Mouse (Mus musculus) fat pad, adult 2 months (tissue): ENCODE measurements around the gene Sema4d.
"Not testable (repeated sequence)": the region's sequence is repeated elsewhere in the genome, so short reads cannot be mapped to it uniquely, and the experiment has no call there.

ENCODE experiments used
- DNase-seq: peaks from one replicate; pipeline ENCODE4 v3.0.0-alpha.2; 2011; ENCODE audit warnings: low read depth, low spot score; ENCODE audit errors: extremely low read depth

Gene Sema4d

GRCm38 (mm10) chr13:51793425-51793891, at the start of gene Sema4d:
Sema4d (minus strand) TSS chr13:51793747.
- no peak for DNase-seq

GRCm38 (mm10) chr13:51843298-51843697, 49.8 kb upstream of the Sema4d start:
- no peak for DNase-seq

GRCm38 (mm10) chr13:51842773-51843172, 49.2 kb upstream of the Sema4d start:
- no peak for DNase-seq

- DNase-seq, result no peak
Measured at GRCm38 (mm10) chr13:51842191-51842590, 48.6 kb upstream of the Sema4d start.

- DNase-seq, result no peak
Measured at GRCm38 (mm10) chr13:51841541-51842115, 48.1 kb upstream of the Sema4d start.

- no peak for DNase-seq
Measured at GRCm38 (mm10) chr13:51840702-51841101, 47.2 kb upstream of the Sema4d start.

GRCm38 (mm10) chr13:51839250-51840026, 45.9 kb upstream of the Sema4d start:
- no peak for DNase-seq

GRCm38 (mm10) chr13:51837402-51837801, 43.9 kb upstream of the Sema4d start:
- no peak for DNase-seq

- not testable (repeated sequence) for DNase-seq
Measured at GRCm38 (mm10) chr13:51835208-51835607, 41.7 kb upstream of the Sema4d start.

- DNase-seq, result no peak
Measured at GRCm38 (mm10) chr13:51834520-51834919, 41.0 kb upstream of the Sema4d start.

GRCm38 (mm10) chr13:51834024-51834423, 40.5 kb upstream of the Sema4d start:
- not testable (repeated sequence) for DNase-seq

- no peak for DNase-seq
Measured at GRCm38 (mm10) chr13:51833611-51834010, 40.1 kb upstream of the Sema4d start.

GRCm38 (mm10) chr13:51832491-51832890, 38.9 kb upstream of the Sema4d start:
- no peak for DNase-seq

GRCm38 (mm10) chr13:51830744-51831450, 37.4 kb upstream of the Sema4d start:
- DNase-seq, result no peak

- DNase-seq, result no peak
Measured at GRCm38 (mm10) chr13:51823822-51824495, 30.4 kb upstream of the Sema4d start.

- no peak for DNase-seq
Measured at GRCm38 (mm10) chr13:51821988-51822387, 28.4 kb upstream of the Sema4d start.

GRCm38 (mm10) chr13:51819351-51819750, 25.8 kb upstream of the Sema4d start:
- no peak for DNase-seq

- DNase-seq, result no peak
Measured at GRCm38 (mm10) chr13:51818944-51819326, 25.4 kb upstream of the Sema4d start.

GRCm38 (mm10) chr13:51818170-51818943, 24.8 kb upstream of the Sema4d start:
- no peak for DNase-seq

GRCm38 (mm10) chr13:51816559-51817041, 23.1 kb upstream of the Sema4d start:
- no peak for DNase-seq
